Mouse (Mus musculus): ENCODE data around the gene Ndufa3. TPM values are rescaled to one million over a fixed set of nuclear protein-coding genes. Genes with fewer than 3 reads are reported as not detected.
A peak's percentile ranks its signal among the peaks of the same experiment; 100 is the strongest.

Gene Ndufa3
- total and polyA plus RNA-seq, 3 experiments, result 58.9 to 307 (median 261) TPM

- no peak for TF ChIP-seq ZMIZ1 (IDR thresholded peaks at IDR 0.05; ENCODE audit: low read depth, low read length)
- no peak for TF ChIP-seq UBTF (IDR thresholded peaks at IDR 0.05; ENCODE audit: low read depth, low read length)
- TF ChIP-seq TCF12 (IDR thresholded peaks at IDR 0.05; ENCODE audit: low read depth, low read length), result no peak; the same call in 1 of the 2 replicates
- no peak; the same call in 1 of the 2 replicates for TF ChIP-seq SIN3A (IDR thresholded peaks at IDR 0.05; ENCODE audit: low read length)
- no peak for TF ChIP-seq ZC3H11A (IDR thresholded peaks at IDR 0.05; ENCODE audit: low read depth, low read length)
- peak; percentile 59 for TF ChIP-seq ETS1 (conservative IDR thresholded peaks at IDR 0.05; ENCODE audit: low read depth, low read length)
- 0 out of 2 replicates have a peak, but pooled peaks have one; percentile 21 for TF ChIP-seq NRF1 (IDR thresholded peaks at IDR 0.05; ENCODE audit: low read depth, low read length)
- no peak for TF ChIP-seq ZKSCAN1 (IDR thresholded peaks at IDR 0.05; ENCODE audit: borderline replicate concordance, low read depth, low read length)
- TF ChIP-seq MAX (IDR thresholded peaks at IDR 0.05; ENCODE audit: low read length), result peak; percentile 33; the same call in 1 of the 2 replicates
- no peak for TF ChIP-seq PAX5 (IDR thresholded peaks at IDR 0.05; ENCODE audit: low read length)
- no peak for TF ChIP-seq KAT2A (IDR thresholded peaks at IDR 0.05; ENCODE audit: insufficient replicate concordance, low read length)
These were observed 22.5 kb upstream of the Ndufa3 start (continued) for GRCm38 (mm10) chr7:3594686-3595085.

- dilution Hi-C loops (cut with MboI; ENCODE audit: extremely low pct_ligation_motif_present, extremely low pct_unique_long_range_greater_than_20kb, low sequenced_read_pairs) (no loop called here), in situ Hi-C loops (cut with MboI; ENCODE audit: low pct_ligation_motif_present, low pct_unique_long_range_greater_than_20kb, low sequenced_read_pairs) (no loop called here)
- Histone ChIP-seq H3K27ac (ENCODE audit: insufficient read depth, low read depth) (peak overlapping the region; percentile 60), H3K9ac (ENCODE audit: insufficient read depth, low read depth) (peak overlapping the region; percentile 75), H3K36me3 (replicated peaks in 1 of 2; ENCODE audit: control insufficient read depth in 1 of 2, insufficient read depth in 1 of 2, low read length in 1 of 2) (no peaks in the 10 kb centered on the region), H3K27me3 (replicated peaks) (no peaks in the 10 kb centered on the region), H3K9me3 (replicated peaks; ENCODE audit: low read length) (no peaks in the 10 kb centered on the region), H3K4me2 (ENCODE audit: insufficient read depth, low read depth, poor library complexity, severe bottlenecking) (peak overlapping the region; percentile 79; the same call in 1 of the 2 replicates), H3K79me2 (replicated peaks; ENCODE audit: control insufficient read depth, extremely low read depth, insufficient read depth, poor library complexity, severe bottlenecking) (no peaks in the 10 kb centered on the region), H3K4me1 (ENCODE audit: control insufficient read depth in 1 of 2, insufficient read depth in 2 of 2) (peaks cover 0 to 6% of the 10 kb centered on the region in 2 experiments; a peak in 1 of 4 replicates), H3K4me3 (replicated peaks in 1 of 3; ENCODE audit: low read depth in 2 of 3, low read length in 2 of 3, poor library complexity in 1 of 3) (peak overlapping the region; percentile 57 to 59 (median 57))
- DNase-seq (ENCODE audit: extremely low read depth), result peak; percentile 87
- TF ChIP-seq MEF2A (IDR thresholded peaks at IDR 0.05; ENCODE audit: borderline replicate concordance, low read depth, low read length), result 0 out of 2 replicates have a peak, but pooled peaks have one; percentile 29
- peak; percentile 76; the same call in 1 of the 2 replicates for TF ChIP-seq SIN3A (IDR thresholded peaks at IDR 0.05; ENCODE audit: low read length)
- no peak for TF ChIP-seq MAZ (IDR thresholded peaks at IDR 0.05; ENCODE audit: low read depth, low read length)
- TF ChIP-seq USF1 (IDR thresholded peaks at IDR 0.05; ENCODE audit: low read depth, low read length), result no peak
- TF ChIP-seq MXI1 (IDR thresholded peaks at IDR 0.05; ENCODE audit: low read depth, low read length), result no peak; the same call in 1 of the 2 replicates
- TF ChIP-seq RAD21 (IDR thresholded peaks at IDR 0.05; ENCODE audit: low read depth, low read length), result no peak
- no peak for TF ChIP-seq RCOR1 (conservative IDR thresholded peaks at IDR 0.05; ENCODE audit: low read depth, low read length)
- TF ChIP-seq EP300 (IDR thresholded peaks at IDR 0.05; ENCODE audit: low read length), result no peak
- peak; percentile 65 for TF ChIP-seq TCF12 (IDR thresholded peaks at IDR 0.05; ENCODE audit: low read depth, low read length)
- peak; percentile 89 for TF ChIP-seq NELFE (IDR thresholded peaks at IDR 0.05; ENCODE audit: low read depth, low read length)
- peak; percentile 85 for TF ChIP-seq POLR2A (IDR thresholded peaks at IDR 0.05; ENCODE audit: low read depth, low read length)
- TF ChIP-seq ZC3H11A (IDR thresholded peaks at IDR 0.05; ENCODE audit: low read depth, low read length), result no peak
- no peak for TF ChIP-seq E2F4 (IDR thresholded peaks at IDR 0.05; ENCODE audit: insufficient replicate concordance, low read depth, low read length)
- peak; percentile 78; the same call in 1 of the 2 replicates for TF ChIP-seq TBP (conservative IDR thresholded peaks at IDR 0.05; ENCODE audit: low read depth, low read length)
- no peak for TF ChIP-seq MAFK (IDR thresholded peaks at IDR 0.05; ENCODE audit: insufficient replicate concordance, low read length)
- peak; percentile 78; the same call in 1 of the 2 replicates for TF ChIP-seq ZMIZ1 (IDR thresholded peaks at IDR 0.05; ENCODE audit: low read depth, low read length)
- no peak for TF ChIP-seq ETS1 (conservative IDR thresholded peaks at IDR 0.05; ENCODE audit: low read depth, low read length)
- TF ChIP-seq GABPA (IDR thresholded peaks at IDR 0.05; ENCODE audit: insufficient replicate concordance, low read depth, low read length), result no peak
- no peak for TF ChIP-seq ZKSCAN1 (IDR thresholded peaks at IDR 0.05; ENCODE audit: borderline replicate concordance, low read depth, low read length)
- TF ChIP-seq ZNF384 (IDR thresholded peaks at IDR 0.05; ENCODE audit: low read depth, low read length), result peak; percentile 94
- TF ChIP-seq USF2 (conservative IDR thresholded peaks at IDR 0.05; ENCODE audit: low read depth, low read length), result no peak
- 0 out of 2 replicates have a peak, but pooled peaks have one; percentile 13 for TF ChIP-seq KAT2A (IDR thresholded peaks at IDR 0.05; ENCODE audit: insufficient replicate concordance, low read length)
- no peak for TF ChIP-seq JUND (conservative IDR thresholded peaks at IDR 0.05; ENCODE audit: low read depth, low read length)
- peak; percentile 41 for TF ChIP-seq HCFC1 (IDR thresholded peaks at IDR 0.05; ENCODE audit: low read depth, low read length)
- TF ChIP-seq SMC3 (IDR thresholded peaks at IDR 0.05; ENCODE audit: low read depth, low read length), result no peak
- TF ChIP-seq POLR2AphosphoS2 (IDR thresholded peaks at IDR 0.05; ENCODE audit: low read depth, low read length), result peak; percentile 85
- TF ChIP-seq ELF1 (IDR thresholded peaks at IDR 0.05; ENCODE audit: low read depth, low read length), result peak; percentile 52
- no peak for TF ChIP-seq CHD2 (IDR thresholded peaks at IDR 0.05; ENCODE audit: low read length)
- TF ChIP-seq UBTF (IDR thresholded peaks at IDR 0.05; ENCODE audit: low read depth, low read length), result no peak
- TF ChIP-seq MYC (IDR thresholded peaks at IDR 0.05; ENCODE audit: low read depth, low read length), result no peak
- peak; percentile 25; the same call in 1 of the 2 replicates for TF ChIP-seq IRF4 (IDR thresholded peaks at IDR 0.05; ENCODE audit: low read depth, low read length)
- TF ChIP-seq JUN (IDR thresholded peaks at IDR 0.05; ENCODE audit: insufficient read depth, low read depth, low read length), result no peak
- no peak for TF ChIP-seq PAX5 (IDR thresholded peaks at IDR 0.05; ENCODE audit: low read length)
These were observed 22.0 kb upstream of the Ndufa3 start for GRCm38 (mm10) chr7:3595146-3595545.

Data from CH12.LX (cell line).